ENCODE assay signal across 20 mouse cellular contexts in the genomic region with DNA sequence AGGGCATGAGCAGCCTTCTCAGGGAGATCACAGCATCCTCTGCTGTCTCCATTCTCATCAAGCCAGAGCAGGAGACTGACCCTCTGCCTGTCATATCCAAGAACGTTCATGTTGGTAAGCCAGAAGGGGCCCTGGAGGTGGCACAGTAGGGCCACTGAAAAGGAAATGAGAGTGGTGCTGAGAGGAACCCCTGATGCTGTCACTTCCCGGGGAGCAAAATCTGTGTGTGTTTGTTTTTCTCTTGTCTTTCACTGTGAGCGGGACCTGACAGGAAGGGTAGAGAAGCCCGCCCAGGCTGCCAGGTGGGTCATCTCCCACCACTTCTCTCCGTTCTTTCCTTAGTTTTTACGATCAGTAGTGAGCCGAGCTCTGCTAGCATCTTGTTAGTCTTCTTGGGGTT.
"Had no signal": no experiment of that assay in that cellular context is flagged by ENCODE, and none has a peak within 500 bp of the region (broad histone marks: within the 10 kb centered on the region; RNA-seq: fewer than 3 reads in every experiment).

No protein-coding gene starts in this region.

- DNase-seq: gastrocnemius, postnatal 14 days; gastrocnemius, postnatal 36 days; heart, adult 11 months; heart, adult 2 months; heart, postnatal 14 days; heart, postnatal 36 days; kidney, adult 18-20 months; kidney, adult 8-10 months; kidney, postnatal 10 days; kidney, postnatal 36 days; layer of hippocampus, adult 9-11 months; layer of hippocampus, postnatal 36 days; left cerebral cortex, postnatal 4 days had no signal

- H3K27ac ChIP-seq: heart, adult 2 months; heart, embryonic 13.5 days; heart, embryonic 15.5 days; hindbrain, embryonic 13.5 days; hindbrain, embryonic 15.5 days; intestine, embryonic 15.5 days; limb, embryonic 13.5 days; limb, embryonic 15.5 days had no signal

- H3K4me1 ChIP-seq: heart, embryonic 13.5 days; heart, embryonic 15.5 days; hindbrain, embryonic 13.5 days; hindbrain, embryonic 15.5 days; intestine, embryonic 15.5 days; limb, embryonic 13.5 days; limb, embryonic 15.5 days had no signal

- H3K4me3 ChIP-seq: heart, adult 2 months; heart, embryonic 13.5 days; heart, embryonic 15.5 days; hindbrain, embryonic 13.5 days; hindbrain, embryonic 15.5 days; intestine, embryonic 15.5 days; limb, embryonic 13.5 days; limb, embryonic 15.5 days had no signal
